Mouse (Mus musculus): ENCODE measurements around the gene Ggps1. TPM values are rescaled to one million over a fixed set of nuclear protein-coding genes. Genes with fewer than 3 reads are reported as not detected.

Gene Ggps1
- polyA plus RNA-seq, 1 experiment from 2014 or later = 88.6 TPM

DNA sequence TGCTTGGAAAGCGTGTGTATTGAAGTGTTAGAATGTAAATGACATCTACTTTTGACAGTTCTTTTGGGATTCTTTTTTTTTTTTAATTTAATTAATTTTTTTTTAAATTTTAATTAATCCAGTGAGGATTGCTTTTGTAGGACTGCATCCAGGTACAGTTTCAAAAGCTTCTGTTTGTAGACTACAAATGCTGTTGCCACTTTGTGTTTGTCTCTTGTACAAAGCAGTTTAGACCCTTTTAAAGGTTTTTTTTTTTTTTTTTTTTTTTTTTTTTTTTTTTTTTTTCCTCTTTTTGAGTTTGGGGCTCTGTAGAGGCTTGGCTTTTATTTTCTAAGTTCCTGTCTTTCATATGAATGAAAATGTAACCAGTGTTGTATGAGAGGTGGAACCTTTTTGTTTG, 2.4 kb upstream of the Ggps1 start:
- peak overlapping the region; percentile 83; the same call in 1 of the 2 replicates for H3K4me2 ChIP-seq (replicated peaks)
- no peak for DNase-seq (ENCODE audit: low spot score)
- peaks cover 12% of the 10 kb centered on the region for H3K36me3 ChIP-seq (replicated peaks; ENCODE audit: control insufficient read depth, insufficient read depth)
- H3K27me3 ChIP-seq (ENCODE audit: control insufficient read depth, insufficient read depth, low read length) = no peaks in the 10 kb centered on the region
- H3K4me3 ChIP-seq (replicated peaks; ENCODE audit: low read length) = no peak overlapping the region
- peaks cover 26% of the 10 kb centered on the region for H3K4me1 ChIP-seq (replicated peaks; ENCODE audit: control insufficient read depth, insufficient read depth, low read length)
- 71% methylated on average over 1 of the region's 1 CpGs for WGBS
- no peaks in the 10 kb centered on the region for H3K9me3 ChIP-seq (ENCODE audit: control insufficient read depth, low read length)
- H3K27ac ChIP-seq = no peak overlapping the region
- H3K9ac ChIP-seq = no peak overlapping the region
- ATAC-seq (ENCODE audit: low FRiP score) = no peak

DNA sequence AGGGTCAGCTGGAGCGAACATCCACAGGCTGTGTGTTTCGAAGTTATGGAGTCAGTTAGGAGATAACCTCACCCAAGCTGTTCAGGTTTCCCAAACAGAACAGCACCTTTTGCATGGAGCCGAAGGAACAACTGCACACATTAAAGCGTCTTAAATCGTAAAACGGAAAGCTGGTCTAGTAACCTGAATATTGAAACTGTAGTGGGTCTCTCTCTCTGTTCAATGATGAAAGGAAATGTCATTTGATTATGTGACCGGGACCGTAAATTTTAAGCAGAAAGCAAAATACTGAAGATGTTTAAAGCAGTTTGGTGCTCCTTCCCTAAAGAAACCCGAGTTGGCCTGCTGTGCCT, 1.7 kb upstream of the Ggps1 start:
- Histone ChIP-seq H3K9me3 (ENCODE audit: control insufficient read depth, low read length) (no peaks in the 10 kb centered on the region), H3K4me3 (replicated peaks; ENCODE audit: low read length) (peak overlapping the region; percentile 86), H3K27me3 (ENCODE audit: control insufficient read depth, insufficient read depth, low read length) (no peaks in the 10 kb centered on the region), H3K4me2 (replicated peaks) (peak overlapping the region; percentile 83), H3K27ac (peak overlapping the region; percentile 94; the same call in 1 of the 2 replicates), H3K36me3 (replicated peaks; ENCODE audit: control insufficient read depth, insufficient read depth) (peaks cover 12% of the 10 kb centered on the region), H3K9ac (peak overlapping the region; percentile 93), H3K4me1 (replicated peaks; ENCODE audit: control insufficient read depth, insufficient read depth, low read length) (peaks cover 26% of the 10 kb centered on the region)
- WGBS = 22% methylated on average over 9 of the region's 9 CpGs
- no peak for ATAC-seq (ENCODE audit: low FRiP score)
- DNase-seq (ENCODE audit: low spot score) = peak; percentile 27

DNA sequence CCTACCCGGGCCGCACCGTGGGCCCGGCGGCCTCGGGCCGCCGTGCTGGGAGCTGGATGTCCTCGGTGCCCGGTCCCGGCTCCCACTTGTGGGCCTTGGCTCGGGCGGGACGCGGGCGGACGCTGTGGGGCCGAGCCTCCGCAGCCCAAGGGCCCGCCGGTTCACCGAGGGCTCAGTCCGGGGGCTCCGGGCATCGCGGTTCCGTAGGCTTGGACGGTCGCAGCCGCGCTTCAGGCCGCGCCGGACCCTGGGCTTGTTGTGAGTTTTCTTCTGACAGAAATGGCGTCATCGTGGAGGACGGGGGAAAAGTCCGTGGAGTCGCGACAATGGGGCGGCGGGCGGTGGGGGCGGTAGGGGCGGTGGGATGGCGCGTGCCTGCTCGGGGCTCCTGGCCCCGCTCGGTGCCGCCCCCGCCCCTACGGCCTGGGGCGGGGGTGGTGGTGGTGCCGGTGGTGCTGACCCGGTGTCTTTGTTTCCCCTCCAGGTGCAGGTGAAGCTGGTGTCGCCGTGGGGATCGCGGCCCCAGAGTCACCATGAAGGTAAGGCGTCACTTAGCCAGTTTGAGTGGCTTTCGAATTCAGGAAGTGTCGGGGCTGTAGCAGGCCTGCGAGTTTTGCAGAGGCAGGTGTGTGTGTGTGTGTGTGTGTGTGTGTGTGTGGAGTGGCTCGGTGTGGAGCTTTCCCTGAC, 1.2 kb upstream of the Ggps1 start:
- H3K4me1 ChIP-seq (replicated peaks; ENCODE audit: control insufficient read depth, insufficient read depth, low read length) = peaks cover 26% of the 10 kb centered on the region
- peak overlapping the region; percentile 86 for H3K4me3 ChIP-seq (replicated peaks; ENCODE audit: low read length)

DNA sequence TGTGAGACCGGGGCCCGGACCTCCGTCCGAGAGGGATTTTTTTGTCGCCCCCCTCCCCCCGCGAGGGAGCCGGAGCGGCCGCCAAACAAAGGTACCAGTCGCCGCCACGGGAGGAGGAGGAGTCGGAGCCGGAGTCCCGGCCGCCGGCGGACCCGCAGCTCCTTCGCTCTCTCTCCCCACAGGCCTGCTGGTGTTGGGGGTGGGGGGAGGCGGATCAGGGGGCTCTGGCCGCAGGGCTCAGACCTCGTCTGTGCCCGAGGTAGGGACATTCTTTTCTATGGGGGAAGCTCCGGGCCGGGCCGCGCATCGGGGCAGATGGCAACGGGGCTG, 619 bp upstream of the Ggps1 start:
- WGBS = 1% methylated on average over 28 of the region's 31 CpGs
- peaks cover 26% of the 10 kb centered on the region for H3K4me1 ChIP-seq (replicated peaks; ENCODE audit: control insufficient read depth, insufficient read depth, low read length)
- peak overlapping the region; percentile 94 for H3K27ac ChIP-seq

More for the DNA sequence above, 1.2 kb upstream of the Ggps1 start:
- Histone ChIP-seq H3K9me3 (ENCODE audit: control insufficient read depth, low read length) (no peaks in the 10 kb centered on the region), H3K4me2 (replicated peaks) (peak overlapping the region; percentile 83), H3K9ac (peak overlapping the region; percentile 93), H3K27me3 (ENCODE audit: control insufficient read depth, insufficient read depth, low read length) (no peaks in the 10 kb centered on the region), H3K27ac (peak overlapping the region; percentile 94), H3K36me3 (replicated peaks; ENCODE audit: control insufficient read depth, insufficient read depth) (peaks cover 13% of the 10 kb centered on the region)
- DNase-seq (ENCODE audit: low spot score) = no peak
- no peak for ATAC-seq (ENCODE audit: low FRiP score)
- 0% methylated on average over 52 of the region's 65 CpGs for WGBS

DNA sequence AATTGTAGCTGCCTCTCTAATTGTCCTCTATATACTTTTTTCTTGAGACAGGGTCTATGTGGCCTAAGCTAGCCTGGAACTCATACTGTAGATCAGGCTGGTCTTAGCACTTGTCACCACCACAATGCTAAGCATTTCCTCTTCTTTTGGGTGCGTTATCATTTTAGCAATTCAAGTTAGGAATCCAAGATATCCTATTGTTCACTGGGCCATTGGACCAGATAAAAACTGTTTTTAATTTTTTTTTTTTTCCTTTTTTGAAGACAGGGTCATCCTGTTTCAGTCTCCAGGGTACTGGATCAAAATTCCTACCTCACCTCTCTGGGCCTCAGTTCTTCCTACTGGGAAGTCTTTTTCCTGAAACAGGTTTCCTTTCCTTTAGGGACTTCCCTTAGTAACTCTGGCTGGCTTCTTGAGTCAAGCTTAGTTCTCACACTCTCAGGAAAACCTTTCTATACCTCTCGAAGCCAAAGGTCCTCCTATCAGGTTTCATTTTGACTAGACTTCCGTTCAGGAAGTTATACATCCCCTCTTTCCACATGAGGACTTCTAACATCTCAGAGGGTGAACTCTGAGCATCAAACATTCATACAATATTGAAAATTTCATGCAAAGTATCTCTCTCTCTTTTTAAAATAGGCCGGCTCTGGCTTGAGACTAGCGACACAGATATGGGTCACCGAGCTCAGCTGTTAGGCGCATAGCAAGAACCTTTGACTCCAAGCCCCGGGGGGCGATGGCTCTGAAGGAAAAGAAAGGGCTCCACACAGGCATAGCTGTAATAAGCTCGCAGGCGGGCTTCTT, 877 bp downstream of the Ggps1 start:
- peak overlapping the region; percentile 86 for H3K4me3 ChIP-seq (replicated peaks; ENCODE audit: low read length)
- H3K9ac ChIP-seq = peak overlapping the region; percentile 93
- H3K4me1 ChIP-seq (replicated peaks; ENCODE audit: control insufficient read depth, insufficient read depth, low read length) = peaks cover 26% of the 10 kb centered on the region
- ATAC-seq (ENCODE audit: low FRiP score) (no peak), DNase-seq (ENCODE audit: low spot score) (no peak)
- H3K27me3 ChIP-seq (ENCODE audit: control insufficient read depth, insufficient read depth, low read length) = no peaks in the 10 kb centered on the region
- no peaks in the 10 kb centered on the region for H3K9me3 ChIP-seq (ENCODE audit: control insufficient read depth, low read length)
- WGBS = 4% methylated on average over 11 of the region's 11 CpGs
- peaks cover 20% of the 10 kb centered on the region for H3K36me3 ChIP-seq (replicated peaks; ENCODE audit: control insufficient read depth, insufficient read depth)
- peak overlapping the region; percentile 74 for H3K4me2 ChIP-seq (replicated peaks)
- peak overlapping the region; percentile 90 for H3K27ac ChIP-seq

More for the DNA sequence above, 619 bp upstream of the Ggps1 start:
- DNase-seq (ENCODE audit: low spot score) (no peak), ATAC-seq (ENCODE audit: low FRiP score) (peak; percentile 45; the same call in 1 of the 2 replicates)
- Histone ChIP-seq H3K9ac (peak overlapping the region; percentile 93), H3K36me3 (replicated peaks; ENCODE audit: control insufficient read depth, insufficient read depth) (peaks cover 18% of the 10 kb centered on the region), H3K4me2 (replicated peaks) (peak overlapping the region; percentile 83), H3K9me3 (ENCODE audit: control insufficient read depth, low read length) (no peaks in the 10 kb centered on the region), H3K27me3 (ENCODE audit: control insufficient read depth, insufficient read depth, low read length) (no peaks in the 10 kb centered on the region), H3K4me3 (replicated peaks; ENCODE audit: low read length) (peak overlapping the region; percentile 86)

DNA sequence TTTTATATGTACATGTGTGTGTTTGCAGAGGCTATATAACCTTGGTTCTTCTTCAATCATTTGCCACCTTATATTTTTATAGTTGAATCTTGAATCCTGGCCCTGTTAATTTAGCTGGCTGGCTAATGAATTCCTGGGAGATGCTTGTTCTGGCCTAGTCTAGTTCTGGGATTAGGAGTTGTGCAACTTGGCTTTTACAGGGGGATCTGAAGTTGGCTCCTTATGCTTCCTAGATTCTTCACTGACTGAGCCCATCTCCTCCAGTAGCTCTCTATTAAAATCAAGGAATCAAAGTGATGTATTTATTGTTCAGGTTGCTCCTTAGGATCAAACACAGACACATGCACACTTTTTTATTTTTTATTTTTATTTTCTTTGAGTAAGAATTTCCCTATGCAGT, 3.7 kb downstream of the Ggps1 start:
- DNase-seq (ENCODE audit: low spot score) = no peak
- H3K4me3 ChIP-seq (replicated peaks; ENCODE audit: low read length) = no peak overlapping the region
- H3K36me3 ChIP-seq (replicated peaks; ENCODE audit: control insufficient read depth, insufficient read depth) = peaks cover 39% of the 10 kb centered on the region
- H3K4me2 ChIP-seq (replicated peaks) = no peak overlapping the region
- H3K27ac ChIP-seq = no peak overlapping the region
- no peak for ATAC-seq (ENCODE audit: low FRiP score)
- no peaks in the 10 kb centered on the region for H3K27me3 ChIP-seq (ENCODE audit: control insufficient read depth, insufficient read depth, low read length)
- H3K9ac ChIP-seq = no peak overlapping the region
- H3K4me1 ChIP-seq (replicated peaks; ENCODE audit: control insufficient read depth, insufficient read depth, low read length) = peaks cover 14% of the 10 kb centered on the region
- no peaks in the 10 kb centered on the region for H3K9me3 ChIP-seq (ENCODE audit: control insufficient read depth, low read length)

DNA sequence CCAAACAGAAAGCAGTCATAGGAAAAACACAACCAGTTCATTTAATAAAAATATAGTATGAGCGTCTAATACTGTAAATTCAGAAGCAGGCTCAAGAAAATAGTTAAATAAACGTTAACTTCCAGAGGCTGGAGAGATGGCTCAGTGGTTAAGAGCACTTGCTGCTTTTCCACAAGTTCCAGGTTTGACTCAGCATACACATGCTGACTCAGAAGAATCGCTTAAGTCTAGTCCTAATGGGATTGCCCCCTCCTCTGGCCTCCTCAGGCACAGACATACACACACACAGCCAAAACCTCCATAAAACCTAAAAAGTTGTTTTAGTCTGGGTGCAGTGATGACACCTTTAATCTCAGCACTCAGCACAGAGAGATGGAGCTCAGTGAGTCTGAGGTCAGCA, 6.5 kb downstream of the Ggps1 start:
- peaks cover 67% of the 10 kb centered on the region for H3K36me3 ChIP-seq (replicated peaks; ENCODE audit: control insufficient read depth, insufficient read depth)
- H3K4me3 ChIP-seq (replicated peaks; ENCODE audit: low read length) = no peak overlapping the region
- no peak overlapping the region for H3K9ac ChIP-seq
- WGBS = 95% methylated on average over 3 of the region's 3 CpGs
- no peak overlapping the region for H3K27ac ChIP-seq
- H3K4me1 ChIP-seq (replicated peaks; ENCODE audit: control insufficient read depth, insufficient read depth, low read length) = peaks cover 8% of the 10 kb centered on the region; the same call in 1 of the 2 replicates
- H3K9me3 ChIP-seq (ENCODE audit: control insufficient read depth, low read length) = no peaks in the 10 kb centered on the region
- ATAC-seq (ENCODE audit: low FRiP score) (no peak), DNase-seq (ENCODE audit: low spot score) (no peak)
- no peaks in the 10 kb centered on the region for H3K27me3 ChIP-seq (ENCODE audit: control insufficient read depth, insufficient read depth, low read length)
- no peak overlapping the region for H3K4me2 ChIP-seq (replicated peaks)

DNA sequence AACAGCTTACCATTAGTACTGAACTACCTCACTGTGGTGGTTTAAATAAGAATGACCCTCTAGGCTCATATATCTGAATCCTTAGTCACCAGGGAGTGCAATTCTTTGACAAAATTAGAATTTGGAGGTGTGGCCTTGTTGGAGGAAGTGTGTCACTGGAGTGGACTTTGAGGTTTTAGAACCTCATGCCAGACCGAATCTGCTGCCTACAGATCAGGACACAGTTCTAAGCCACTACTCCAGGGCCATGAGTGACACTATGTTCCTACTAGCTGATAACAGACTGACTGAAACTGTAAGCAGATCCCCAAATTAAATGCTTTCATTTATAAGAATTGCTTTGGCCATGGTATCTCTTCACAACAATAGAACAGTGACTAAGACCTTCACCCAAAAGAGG, 13.4 kb downstream of the Ggps1 start:
- Histone ChIP-seq H3K9ac (no peak overlapping the region), H3K27ac (no peak overlapping the region), H3K4me2 (replicated peaks) (no peak overlapping the region), H3K9me3 (ENCODE audit: control insufficient read depth, low read length) (no peaks in the 10 kb centered on the region), H3K4me3 (replicated peaks; ENCODE audit: low read length) (no peak overlapping the region), H3K27me3 (ENCODE audit: control insufficient read depth, insufficient read depth, low read length) (no peaks in the 10 kb centered on the region), H3K4me1 (replicated peaks; ENCODE audit: control insufficient read depth, insufficient read depth, low read length) (no peaks in the 10 kb centered on the region), H3K36me3 (replicated peaks; ENCODE audit: control insufficient read depth, insufficient read depth) (peaks cover 79% of the 10 kb centered on the region)
- no peak for DNase-seq (ENCODE audit: low spot score)
- 86% methylated on average over 1 of the region's 1 CpGs for WGBS
- no peak for ATAC-seq (ENCODE audit: low FRiP score)

DNA sequence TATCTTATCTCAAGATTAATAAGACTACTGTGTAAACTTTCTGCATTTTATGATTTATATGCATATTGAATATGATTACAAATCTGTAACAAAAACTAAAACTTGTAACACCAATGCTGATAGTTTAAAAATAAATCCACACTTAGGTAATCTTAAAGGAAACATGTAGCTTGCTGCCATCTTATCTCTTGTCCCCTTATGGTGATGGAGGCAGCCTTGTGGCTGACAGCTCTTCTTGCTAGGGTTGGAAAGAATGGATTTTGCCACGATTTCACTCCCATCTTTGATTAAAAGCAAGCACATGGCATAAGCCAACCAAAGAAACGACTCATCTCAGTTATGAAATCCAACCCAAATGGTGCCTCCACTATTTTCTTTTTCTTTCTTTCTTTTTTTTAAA, 18.8 kb downstream of the Ggps1 start:
- Histone ChIP-seq H3K27ac (no peak overlapping the region), H3K27me3 (ENCODE audit: control insufficient read depth, insufficient read depth, low read length) (no peaks in the 10 kb centered on the region), H3K4me1 (replicated peaks; ENCODE audit: control insufficient read depth, insufficient read depth, low read length) (peaks cover 10% of the 10 kb centered on the region), H3K36me3 (replicated peaks; ENCODE audit: control insufficient read depth, insufficient read depth) (peaks cover 26% of the 10 kb centered on the region), H3K4me3 (replicated peaks; ENCODE audit: low read length) (no peak overlapping the region), H3K4me2 (replicated peaks) (no peak overlapping the region), H3K9me3 (ENCODE audit: control insufficient read depth, low read length) (no peaks in the 10 kb centered on the region), H3K9ac (no peak overlapping the region)
- WGBS = 81% methylated on average over 2 of the region's 2 CpGs
- ATAC-seq (ENCODE audit: low FRiP score) (no peak), DNase-seq (ENCODE audit: low spot score) (no peak)

Measured in hindbrain, embryonic 14.5 days (tissue).